Mouse (Mus musculus): ENCODE data around the gene Prkce. TPM values are rescaled to one million over a fixed set of nuclear protein-coding genes. Genes with fewer than 3 reads are reported as not detected.

The Prkce gene
- total and polyA plus RNA-seq, 2 experiments from 2014 or later: 50.8 to 55.8 TPM

- Histone ChIP-seq H3K4me2 (ENCODE audit: low read depth, low read length) (no peak overlapping the region), H3K4me3 (ENCODE audit: low read length) (no peak overlapping the region), H3K9me3 (ENCODE audit: low read length) (no peaks in the 10 kb centered on the region), H3K4me1 (ENCODE audit: insufficient read depth, low read length) (no peaks in the 10 kb centered on the region), H3K36me3 (ENCODE audit: insufficient read depth, low read length) (no peaks in the 10 kb centered on the region), H3K9ac (replicated peaks; ENCODE audit: low read length) (no peak overlapping the region), H3K27ac (no peak overlapping the region), H3K27me3 (ENCODE audit: insufficient read depth, low read length) (no peaks in the 10 kb centered on the region)
- DNase-seq (ENCODE audit: low spot score): no peak
- 92% methylated on average over 6 of the region's 6 CpGs for WGBS
- no peak for ATAC-seq
- TF ChIP-seq CTCF (IDR thresholded peaks at IDR 0.05; ENCODE audit: low read depth): no peak
These were observed 363.6 kb downstream of the Prkce start for GRCm38 (mm10) chr17:86531231-86531630.

- ATAC-seq (no peak), DNase-seq (ENCODE audit: low spot score) (no peak)
- Histone ChIP-seq H3K4me1 (ENCODE audit: insufficient read depth, low read length) (no peaks in the 10 kb centered on the region), H3K27ac (no peak overlapping the region), H3K9ac (replicated peaks; ENCODE audit: low read length) (no peak overlapping the region), H3K4me2 (ENCODE audit: low read depth, low read length) (no peak overlapping the region), H3K27me3 (ENCODE audit: insufficient read depth, low read length) (no peaks in the 10 kb centered on the region), H3K36me3 (ENCODE audit: insufficient read depth, low read length) (no peaks in the 10 kb centered on the region), H3K9me3 (ENCODE audit: low read length) (no peaks in the 10 kb centered on the region), H3K4me3 (ENCODE audit: low read length) (no peak overlapping the region)
- TF ChIP-seq CTCF (IDR thresholded peaks at IDR 0.05; ENCODE audit: low read depth): no peak
- WGBS: 66% methylated on average over 17 of the region's 17 CpGs
These were observed 365.4 kb downstream of the Prkce start for GRCm38 (mm10) chr17:86532783-86533548.

GRCm38 (mm10) chr17:86533549-86533851, 365.9 kb downstream of the Prkce start:
- no peak overlapping the region for H3K4me2 ChIP-seq (ENCODE audit: low read depth, low read length)
- no peak overlapping the region for H3K4me3 ChIP-seq (ENCODE audit: low read length)
- H3K27me3 ChIP-seq (ENCODE audit: insufficient read depth, low read length): no peaks in the 10 kb centered on the region
- ATAC-seq (no peak), DNase-seq (ENCODE audit: low spot score) (no peak)
- no peak overlapping the region for H3K9ac ChIP-seq (replicated peaks; ENCODE audit: low read length)
- no peaks in the 10 kb centered on the region for H3K9me3 ChIP-seq (ENCODE audit: low read length)
- WGBS: 87% methylated on average over 11 of the region's 11 CpGs
- no peak for TF ChIP-seq CTCF (IDR thresholded peaks at IDR 0.05; ENCODE audit: low read depth)
- H3K27ac ChIP-seq: no peak overlapping the region
- H3K36me3 ChIP-seq (ENCODE audit: insufficient read depth, low read length): no peaks in the 10 kb centered on the region
- H3K4me1 ChIP-seq (ENCODE audit: insufficient read depth, low read length): no peaks in the 10 kb centered on the region

GRCm38 (mm10) chr17:86535096-86535495, 367.5 kb downstream of the Prkce start:
- no peak overlapping the region for H3K4me2 ChIP-seq (ENCODE audit: low read depth, low read length)
- peak; percentile 48 for ATAC-seq
- DNase-seq (ENCODE audit: low spot score): peak; percentile 49
- no peaks in the 10 kb centered on the region for H3K27me3 ChIP-seq (ENCODE audit: insufficient read depth, low read length)
- H3K4me1 ChIP-seq (ENCODE audit: insufficient read depth, low read length): no peaks in the 10 kb centered on the region
- H3K4me3 ChIP-seq (ENCODE audit: low read length): no peak overlapping the region
- TF ChIP-seq CTCF (IDR thresholded peaks at IDR 0.05; ENCODE audit: low read depth): no peak
- H3K9me3 ChIP-seq (ENCODE audit: low read length): no peaks in the 10 kb centered on the region
- no peaks in the 10 kb centered on the region for H3K36me3 ChIP-seq (ENCODE audit: insufficient read depth, low read length)
- 52% methylated on average over 10 of the region's 10 CpGs for WGBS
- peak overlapping the region; percentile 8; the same call in 1 of the 2 replicates for H3K27ac ChIP-seq
- no peak overlapping the region for H3K9ac ChIP-seq (replicated peaks; ENCODE audit: low read length)

- H3K9ac ChIP-seq (replicated peaks; ENCODE audit: low read length): peak overlapping the region; percentile 29; the same call in 1 of the 2 replicates
- peak; percentile 58 for ATAC-seq
- no peaks in the 10 kb centered on the region for H3K9me3 ChIP-seq (ENCODE audit: low read length)
- peak overlapping the region; percentile 41; the same call in 1 of the 2 replicates for H3K27ac ChIP-seq
- H3K36me3 ChIP-seq (ENCODE audit: insufficient read depth, low read length): no peaks in the 10 kb centered on the region
- H3K27me3 ChIP-seq (ENCODE audit: insufficient read depth, low read length): no peaks in the 10 kb centered on the region
- 40% methylated on average over 22 of the region's 22 CpGs for WGBS
- H3K4me3 ChIP-seq (ENCODE audit: low read length): no peak overlapping the region
- TF ChIP-seq CTCF (IDR thresholded peaks at IDR 0.05; ENCODE audit: low read depth): peak; percentile 96
- H3K4me2 ChIP-seq (ENCODE audit: low read depth, low read length): peak overlapping the region; percentile 41
- peak; percentile 95 for DNase-seq (ENCODE audit: low spot score)
- no peaks in the 10 kb centered on the region for H3K4me1 ChIP-seq (ENCODE audit: insufficient read depth, low read length)
These were observed 368.5 kb downstream of the Prkce start for GRCm38 (mm10) chr17:86535827-86536656.

- H3K9me3 ChIP-seq (ENCODE audit: low read length): no peaks in the 10 kb centered on the region
- no peaks in the 10 kb centered on the region for H3K36me3 ChIP-seq (ENCODE audit: insufficient read depth, low read length)
- no peak overlapping the region for H3K27ac ChIP-seq
- 83% methylated on average over 18 of the region's 18 CpGs for WGBS
- no peak for TF ChIP-seq CTCF (IDR thresholded peaks at IDR 0.05; ENCODE audit: low read depth)
- DNase-seq (ENCODE audit: low spot score) (no peak), ATAC-seq (no peak)
- H3K4me1 ChIP-seq (ENCODE audit: insufficient read depth, low read length): no peaks in the 10 kb centered on the region
- no peak overlapping the region for H3K9ac ChIP-seq (replicated peaks; ENCODE audit: low read length)
- no peak overlapping the region for H3K4me2 ChIP-seq (ENCODE audit: low read depth, low read length)
- no peaks in the 10 kb centered on the region for H3K27me3 ChIP-seq (ENCODE audit: insufficient read depth, low read length)
- no peak overlapping the region for H3K4me3 ChIP-seq (ENCODE audit: low read length)
These were observed 372.4 kb downstream of the Prkce start for GRCm38 (mm10) chr17:86539881-86540430.
